Mouse (Mus musculus): ENCODE data around the gene Ttyh2. TPM values are rescaled to one million over a fixed set of nuclear protein-coding genes. Genes with fewer than 3 reads are reported as not detected.

Ttyh2 gene
- total RNA-seq (2014; rRNA removed) = 25.6 and 42.6 TPM in 2 replicates
- polyA plus RNA-seq (2012; rRNA removed) = 65.5 and 66.9 TPM in 2 replicates

GRCm38 (mm10) chr11:114675341-114675825, at the start of gene Ttyh2:
Gene Ttyh2, plus strand, starts transcription at chr11:114675431.
- 0 out of 2 replicates have a peak, but pooled peaks have one; percentile 2 for TF ChIP-seq CTCF (IDR thresholded peaks at IDR 0.05; ENCODE audit: low read depth, low read length)
- TF ChIP-seq POLR2A (IDR thresholded peaks at IDR 0.05; ENCODE audit: extremely low read depth, insufficient read depth, low read length) = peak; percentile 94
- H3K27me3 ChIP-seq (ENCODE audit: control insufficient read depth, insufficient read depth, low read length) = no peaks in the 10 kb centered on the region
- WGBS = under 1% methylated on average over 40 of the region's 40 CpGs
- peaks cover 18% of the 10 kb centered on the region; the same call in 1 of the 2 replicates for H3K79me2 ChIP-seq (ENCODE audit: control insufficient read depth, insufficient read depth, low read length)
- H3K9ac ChIP-seq (ENCODE audit: low read depth, low read length) = peak within 1 kb of the TSS; percentile 81
- H3K4me1 ChIP-seq (ENCODE audit: control insufficient read depth, insufficient read depth, low read length) = peaks cover 25% of the 10 kb centered on the region
- DNase-seq (ENCODE audit: extremely low read depth, low read depth, low spot score) = peak; percentile 84
- H3K4me3 ChIP-seq (ENCODE audit: insufficient read depth, low read depth, low read length) = peak within 1 kb of the TSS; percentile 78
- H3K27ac ChIP-seq (replicated peaks; ENCODE audit: insufficient read depth, low read depth, low read length) = peak within 1 kb of the TSS; percentile 85
- peaks cover 15% of the 10 kb centered on the region; the same call in 1 of the 2 replicates for H3K36me3 ChIP-seq (ENCODE audit: control insufficient read depth, insufficient read depth, low read length)

GRCm38 (mm10) chr11:114626071-114626690, 49.0 kb upstream of the Ttyh2 start:
- no peak for DNase-seq (ENCODE audit: extremely low read depth, low read depth, low spot score)
- Histone ChIP-seq H3K9ac (ENCODE audit: low read depth, low read length) (no peak overlapping the region), H3K4me3 (ENCODE audit: insufficient read depth, low read depth, low read length) (no peak overlapping the region), H3K36me3 (ENCODE audit: control insufficient read depth, insufficient read depth, low read length) (no peaks in the 10 kb centered on the region), H3K79me2 (ENCODE audit: control insufficient read depth, insufficient read depth, low read length) (no peaks in the 10 kb centered on the region), H3K27me3 (ENCODE audit: control insufficient read depth, insufficient read depth, low read length) (0 out of 2 replicates have a peak, but pooled peaks cover 2% of the 10 kb centered on the region), H3K4me1 (ENCODE audit: control insufficient read depth, insufficient read depth, low read length) (no peaks in the 10 kb centered on the region), H3K27ac (replicated peaks; ENCODE audit: insufficient read depth, low read depth, low read length) (no peak overlapping the region)
- WGBS = 89% methylated on average over 13 of the region's 13 CpGs
- TF ChIP-seq POLR2A (IDR thresholded peaks at IDR 0.05; ENCODE audit: extremely low read depth, insufficient read depth, low read length) = no peak
- no peak for TF ChIP-seq CTCF (IDR thresholded peaks at IDR 0.05; ENCODE audit: low read depth, low read length)

- TF ChIP-seq POLR2A (IDR thresholded peaks at IDR 0.05; ENCODE audit: extremely low read depth, insufficient read depth, low read length) (no peak), CTCF (IDR thresholded peaks at IDR 0.05; ENCODE audit: low read depth, low read length) (no peak)
- Histone ChIP-seq H3K79me2 (ENCODE audit: control insufficient read depth, insufficient read depth, low read length) (no peaks in the 10 kb centered on the region), H3K4me3 (ENCODE audit: insufficient read depth, low read depth, low read length) (no peak overlapping the region), H3K27me3 (ENCODE audit: control insufficient read depth, insufficient read depth, low read length) (0 out of 2 replicates have a peak, but pooled peaks cover 2% of the 10 kb centered on the region), H3K4me1 (ENCODE audit: control insufficient read depth, insufficient read depth, low read length) (no peaks in the 10 kb centered on the region), H3K36me3 (ENCODE audit: control insufficient read depth, insufficient read depth, low read length) (no peaks in the 10 kb centered on the region), H3K9ac (ENCODE audit: low read depth, low read length) (no peak overlapping the region), H3K27ac (replicated peaks; ENCODE audit: insufficient read depth, low read depth, low read length) (no peak overlapping the region)
- WGBS = 65% methylated on average over 5 of the region's 6 CpGs
- DNase-seq (ENCODE audit: extremely low read depth, low read depth, low spot score) = no peak
Measured at GRCm38 (mm10) chr11:114627036-114627435, 48.2 kb upstream of the Ttyh2 start.

GRCm38 (mm10) chr11:114628032-114628431, 47.2 kb upstream of the Ttyh2 start:
- Histone ChIP-seq H3K27me3 (ENCODE audit: control insufficient read depth, insufficient read depth, low read length) (0 out of 2 replicates have a peak, but pooled peaks cover 2% of the 10 kb centered on the region), H3K27ac (replicated peaks; ENCODE audit: insufficient read depth, low read depth, low read length) (no peak overlapping the region), H3K4me3 (ENCODE audit: insufficient read depth, low read depth, low read length) (no peak overlapping the region), H3K4me1 (ENCODE audit: control insufficient read depth, insufficient read depth, low read length) (no peaks in the 10 kb centered on the region), H3K9ac (ENCODE audit: low read depth, low read length) (no peak overlapping the region), H3K79me2 (ENCODE audit: control insufficient read depth, insufficient read depth, low read length) (no peaks in the 10 kb centered on the region), H3K36me3 (ENCODE audit: control insufficient read depth, insufficient read depth, low read length) (no peaks in the 10 kb centered on the region)
- TF ChIP-seq CTCF (IDR thresholded peaks at IDR 0.05; ENCODE audit: low read depth, low read length) (no peak), POLR2A (IDR thresholded peaks at IDR 0.05; ENCODE audit: extremely low read depth, insufficient read depth, low read length) (no peak)
- no peak for DNase-seq (ENCODE audit: extremely low read depth, low read depth, low spot score)
- WGBS = 72% methylated on average over 12 of the region's 12 CpGs

GRCm38 (mm10) chr11:114630044-114630443, 45.2 kb upstream of the Ttyh2 start:
- TF ChIP-seq CTCF (IDR thresholded peaks at IDR 0.05; ENCODE audit: low read depth, low read length) (peak; percentile 36; the same call in 1 of the 2 replicates), POLR2A (IDR thresholded peaks at IDR 0.05; ENCODE audit: extremely low read depth, insufficient read depth, low read length) (no peak)
- no peaks in the 10 kb centered on the region for H3K4me1 ChIP-seq (ENCODE audit: control insufficient read depth, insufficient read depth, low read length)

GRCm38 (mm10) chr11:114632266-114632665, 43.0 kb upstream of the Ttyh2 start:
- no peak for TF ChIP-seq POLR2A (IDR thresholded peaks at IDR 0.05; ENCODE audit: extremely low read depth, insufficient read depth, low read length)

More at GRCm38 (mm10) chr11:114630044-114630443, 45.2 kb upstream of the Ttyh2 start:
- Histone ChIP-seq H3K9ac (ENCODE audit: low read depth, low read length) (no peak overlapping the region), H3K27ac (replicated peaks; ENCODE audit: insufficient read depth, low read depth, low read length) (no peak overlapping the region), H3K4me3 (ENCODE audit: insufficient read depth, low read depth, low read length) (no peak overlapping the region), H3K79me2 (ENCODE audit: control insufficient read depth, insufficient read depth, low read length) (no peaks in the 10 kb centered on the region), H3K36me3 (ENCODE audit: control insufficient read depth, insufficient read depth, low read length) (no peaks in the 10 kb centered on the region), H3K27me3 (ENCODE audit: control insufficient read depth, insufficient read depth, low read length) (0 out of 2 replicates have a peak, but pooled peaks cover 2% of the 10 kb centered on the region)
- 76% methylated on average over 5 of the region's 5 CpGs for WGBS
- DNase-seq (ENCODE audit: extremely low read depth, low read depth, low spot score) = no peak

More at GRCm38 (mm10) chr11:114632266-114632665, 43.0 kb upstream of the Ttyh2 start:
- WGBS = 70% methylated on average over 8 of the region's 8 CpGs
- Histone ChIP-seq H3K27me3 (ENCODE audit: control insufficient read depth, insufficient read depth, low read length) (0 out of 2 replicates have a peak, but pooled peaks cover 2% of the 10 kb centered on the region), H3K4me3 (ENCODE audit: insufficient read depth, low read depth, low read length) (no peak overlapping the region), H3K4me1 (ENCODE audit: control insufficient read depth, insufficient read depth, low read length) (no peaks in the 10 kb centered on the region), H3K27ac (replicated peaks; ENCODE audit: insufficient read depth, low read depth, low read length) (no peak overlapping the region), H3K9ac (ENCODE audit: low read depth, low read length) (no peak overlapping the region), H3K79me2 (ENCODE audit: control insufficient read depth, insufficient read depth, low read length) (no peaks in the 10 kb centered on the region), H3K36me3 (ENCODE audit: control insufficient read depth, insufficient read depth, low read length) (no peaks in the 10 kb centered on the region)
- DNase-seq (ENCODE audit: extremely low read depth, low read depth, low spot score) = no peak

Data from liver, adult 2 months (tissue).